In genomic region chr12:80231317-80231716, GRCm38 (mm10) we compare ENCODE assay signal across 8 mouse cellular contexts. TPM values are rescaled to one million over a fixed set of nuclear protein-coding genes. Genes with fewer than 3 reads are reported as not detected.
DNase-seq lines count a peak whose midpoint lies in the region; ATAC-seq and TF ChIP-seq lines count a peak whose summit lies in the region.

No protein-coding gene starts in this region.

- no peak for TF ChIP-seq EP300 in heart, postnatal 0 days (IDR thresholded peaks at IDR 0.05; ENCODE audit: low read depth)

- peak overlapping the region; percentile 82 for H3K27ac ChIP-seq in gastrocnemius, adult 2 months
- peak overlapping the region; percentile 89 for H3K27ac ChIP-seq in heart, postnatal 0 days (ENCODE audit: low read depth)
- H3K27ac ChIP-seq in liver, embryonic 12.5 days: peak overlapping the region; percentile 77

- H3K9ac ChIP-seq in heart, postnatal 0 days (replicated peaks; ENCODE audit: low read depth, low read length): no peak overlapping the region
- no peak overlapping the region for H3K9ac ChIP-seq in liver, embryonic 12.5 days

- WGBS in heart, postnatal 0 days: 16% methylated on average over 5 of the region's 5 CpGs
- 18% methylated on average over 5 of the region's 5 CpGs for WGBS in liver, embryonic 12.5 days (ENCODE audit: insufficient replicate concordance)

- H3K36me3 ChIP-seq in heart, postnatal 0 days (replicated peaks; ENCODE audit: control insufficient read depth, insufficient read depth, low read length): 0 out of 2 replicates have a peak, but pooled peaks cover 5% of the 10 kb centered on the region
- H3K36me3 ChIP-seq in liver, embryonic 12.5 days: 0 out of 2 replicates have a peak, but pooled peaks cover 5% of the 10 kb centered on the region

- no peaks in the 10 kb centered on the region for H3K9me3 ChIP-seq in heart, postnatal 0 days (replicated peaks; ENCODE audit: control insufficient read depth, low read length)
- H3K9me3 ChIP-seq in liver, embryonic 12.5 days (replicated peaks): no peaks in the 10 kb centered on the region

- DNase-seq in gastrocnemius, adult 2 months: peak; percentile 32
- no peak for DNase-seq in gastrocnemius, postnatal 14 days
- peak; percentile 58 for DNase-seq in NIH3T3 (ENCODE audit: low read depth)
- DNase-seq in heart, postnatal 0 days (ENCODE audit: low spot score): no peak
- no peak for DNase-seq in frontal cortex, postnatal 10 days (ENCODE audit: low spot score in 2 of 2)
- DNase-seq in testis, postnatal 10 days (ENCODE audit: low spot score): no peak
- no peak for DNase-seq in gastrocnemius, postnatal 4 days (ENCODE audit: low spot score in 2 of 2)

- TF ChIP-seq CTCF in gastrocnemius, adult 2 months (IDR thresholded peaks at IDR 0.05): no peak
- no peak for TF ChIP-seq CTCF in heart, postnatal 0 days (IDR thresholded peaks at IDR 0.05; ENCODE audit: low read depth)

- H3K4me1 ChIP-seq in heart, postnatal 0 days (ENCODE audit: control insufficient read depth, insufficient read depth): peaks cover 66% of the 10 kb centered on the region
- peaks cover 54% of the 10 kb centered on the region for H3K4me1 ChIP-seq in liver, embryonic 12.5 days

- no peak overlapping the region for H3K4me2 ChIP-seq in heart, postnatal 0 days (ENCODE audit: low read depth, low read length)
- no peak overlapping the region for H3K4me2 ChIP-seq in liver, embryonic 12.5 days

- ATAC-seq in heart, postnatal 0 days (ENCODE audit: insufficient read depth, low read depth): no peak
- no peak for ATAC-seq in liver, embryonic 12.5 days

- intact Hi-C loops in gastrocnemius, adult 2 months (cut with DNase I): no loop called here
- intact Hi-C loops in gastrocnemius, postnatal 14 days (cut with DNase I; ENCODE audit: low total_unique reads): no loop called here

- H3K27me3 ChIP-seq in heart, postnatal 0 days (ENCODE audit: control insufficient read depth, insufficient read depth, low read length): no peaks in the 10 kb centered on the region
- H3K27me3 ChIP-seq in liver, embryonic 12.5 days (replicated peaks): no peaks in the 10 kb centered on the region

- no peak overlapping the region for H3K4me3 ChIP-seq in gastrocnemius, adult 2 months
- no peak overlapping the region for H3K4me3 ChIP-seq in heart, postnatal 0 days (ENCODE audit: low read depth, low read length)
- H3K4me3 ChIP-seq in liver, embryonic 12.5 days: no peak overlapping the region

RNA-seq across cellular contexts. Expression of gene Actn1, which starts 28.9 kb away (rescaled TPM):
- 10 to 100 TPM in 1 of 2 experiments, 1 to 10 TPM in 1; 8.4 to 11.9 TPM for total RNA-seq in gastrocnemius, adult 2 months (2021)
- 10 to 100 TPM; 18.3 to 22.5 TPM for total RNA-seq in gastrocnemius, postnatal 14 days (2021)
- 53.0 and 85.3 TPM in 2 replicates for total RNA-seq in heart, postnatal 0 days (2014; rRNA removed; ENCODE audit: low replicate concordance)
- polyA plus RNA-seq in heart, postnatal 0 days (2015; fragmentation: Nextera tagmentation; extraction: Ambion mirVana): 13.8 and 15.7 TPM in 2 replicates
- 15.6 and 15.9 TPM in 2 replicates for polyA plus RNA-seq in liver, embryonic 12.5 days (2016; fragmentation: Nextera tagmentation; extraction: Ambion mirVana)
- total RNA-seq in gastrocnemius, postnatal 4 days (2021): 10 to 100 TPM; 46.3 to 57.4 TPM

Comparison
In these comparisons a context has a peak if more than half of its experiments do, and no peak if none do; other contexts are left out.
1. DNase-seq: peak in gastrocnemius, adult 2 months (single experiment) and NIH3T3 (single experiment); none in gastrocnemius, postnatal 14 days (single experiment), heart, postnatal 0 days (single experiment), frontal cortex, postnatal 10 days (0 of 2), testis, postnatal 10 days (single experiment) and gastrocnemius, postnatal 4 days (0 of 2).
2. Peak in every context shown above with its lines, with median percentiles within 50 percentile points of each other: H3K27ac ChIP-seq.